Mouse (Mus musculus) olfactory bulb, adult 2 months (tissue): Measurements from ENCODE around the gene Pomgnt2.

Experiments
- CTCF ChIP-seq: fragments of 200-500 bp; IDR thresholded peaks from 2 replicates; pipeline ENCODE4 v1.5.1; 2012; ENCODE audit warnings: low read depth, mild to moderate bottlenecking, low read length, moderate library complexity; ENCODE audit not compliant: insufficient read depth
- POLR2A ChIP-seq: fragments of 200-500 bp; IDR thresholded peaks from 2 replicates; pipeline ENCODE4 v1.6.1; 2012; ENCODE audit warnings: mild to moderate bottlenecking, low read depth, low read length, moderate library complexity; ENCODE audit not compliant: insufficient read depth

DNA sequence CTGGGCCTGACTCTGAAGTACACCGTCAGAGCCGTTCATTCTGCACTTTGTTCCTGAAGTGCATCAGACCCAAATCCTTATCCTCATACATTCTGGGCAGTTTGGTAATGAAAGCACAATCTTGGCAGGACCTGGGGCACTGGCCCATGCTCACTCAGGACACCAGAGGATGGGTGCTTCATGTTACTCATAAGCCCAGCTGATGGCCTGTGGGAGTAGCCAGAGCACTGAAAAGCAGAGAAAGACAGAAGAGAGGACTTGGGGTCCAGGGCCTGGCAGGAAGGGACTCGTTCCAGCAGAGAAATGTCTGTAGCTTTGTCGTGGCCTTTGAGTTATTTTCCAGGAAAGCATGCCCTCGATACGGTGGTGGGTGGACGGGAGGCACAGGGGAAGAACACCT lies 32.9 kb upstream of the Pomgnt2 start:
- no peak for TF ChIP-seq CTCF
- TF ChIP-seq POLR2A = no peak
